Mouse (Mus musculus) limb, embryonic 10.5 days (tissue): ENCODE measurements around the gene Smtnl1. TPM values are rescaled to one million over a fixed set of nuclear protein-coding genes. Genes with fewer than 3 reads are reported as not detected.

Experiments used
- DNase-seq: peaks from one replicate; pipeline ENCODE4 v3.0.0-alpha.2; 2017; ENCODE audit warnings: low spot score
- H3K27ac ChIP-seq: fragments of 300-500 bp; sonication (generic); 2 replicates; pipeline ENCODE4 v1.5.1; 2016; ENCODE audit warnings: mild to moderate bottlenecking
- H3K27me3 ChIP-seq: fragments of 300-500 bp; sonication (generic); 2 replicates; pipeline ENCODE4 v1.6.1; 2016; ENCODE audit warnings: low read depth, mild to moderate bottlenecking; ENCODE audit not compliant: poor library complexity, severe bottlenecking
- H3K36me3 ChIP-seq: fragments of 300-500 bp; sonication (generic); 2 replicates; pipeline ENCODE4 v1.6.1; 2016; ENCODE audit warnings: mild to moderate bottlenecking, moderate library complexity
- H3K4me1 ChIP-seq: fragments of 300-500 bp; sonication (generic); 2 replicates; pipeline ENCODE4 v1.6.1; 2016
- H3K4me3 ChIP-seq: fragments of 300-500 bp; sonication (generic); 2 replicates; pipeline ENCODE4 v1.5.1; 2016; ENCODE audit warnings: mild to moderate bottlenecking, moderate library complexity
- H3K9me3 ChIP-seq: fragments of 300-500 bp; sonication (generic); replicated peaks from 2 replicates; pipeline ENCODE4 v1.6.1; 2016; ENCODE audit warnings: mild to moderate bottlenecking
- WGBS: fragments of 180-500 bp; shearing (Covaris S2); methylation state at CpG from one replicate; pipeline ENCODE4 v1.1.7; 2016; 5-methylcytosine and 5-hydroxymethylcytosine counted together
- polyA plus RNA-seq: library from polyadenylated mRNA; unstranded; fragments of >200 nt; fragmentation: Nextera tagmentation; extraction: Ambion mirVana; gene quantifications from 2 replicates; pipeline ENCODE4 v1.2.1, GENCODE M21; 2016

Smtnl1 gene
- polyA plus RNA-seq, 1 experiment from 2014 or later: 0.56 TPM

GRCm38 (mm10) chr2:84779210-84779609 is 43.2 kb downstream of the Smtnl1 start:
- DNase-seq: no peak
- Histone ChIP-seq H3K4me3 (no peak overlapping the region), H3K4me1 (peaks cover 12% of the 10 kb centered on the region), H3K9me3 (no peaks in the 10 kb centered on the region), H3K27me3 (no peaks in the 10 kb centered on the region), H3K36me3 (no peaks in the 10 kb centered on the region), H3K27ac (no peak overlapping the region)
- WGBS: 62% methylated on average over 6 of the region's 6 CpGs

DNA sequence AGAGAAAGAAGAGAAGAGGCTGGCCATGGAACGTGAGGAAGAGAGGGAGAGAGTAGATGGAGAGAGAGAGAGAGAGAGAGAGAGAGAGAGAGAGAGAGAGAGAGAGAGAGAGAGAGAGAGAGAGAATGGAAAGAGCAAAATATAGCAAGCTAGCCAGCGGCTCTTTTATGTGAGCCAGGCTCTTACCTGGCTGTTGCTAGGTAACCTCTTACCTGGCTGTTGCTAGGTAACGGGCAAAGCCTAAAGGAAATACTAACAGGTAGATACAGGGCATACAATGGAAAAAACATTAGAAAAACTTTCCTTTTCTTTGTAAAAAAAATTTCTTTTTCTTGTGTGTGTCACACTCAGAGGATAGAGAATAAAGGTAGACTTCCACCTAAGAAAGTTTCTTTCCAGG is 44.7 kb downstream of the Smtnl1 start:
- no peak overlapping the region for H3K4me3 ChIP-seq
- no peak overlapping the region for H3K27ac ChIP-seq

DNA sequence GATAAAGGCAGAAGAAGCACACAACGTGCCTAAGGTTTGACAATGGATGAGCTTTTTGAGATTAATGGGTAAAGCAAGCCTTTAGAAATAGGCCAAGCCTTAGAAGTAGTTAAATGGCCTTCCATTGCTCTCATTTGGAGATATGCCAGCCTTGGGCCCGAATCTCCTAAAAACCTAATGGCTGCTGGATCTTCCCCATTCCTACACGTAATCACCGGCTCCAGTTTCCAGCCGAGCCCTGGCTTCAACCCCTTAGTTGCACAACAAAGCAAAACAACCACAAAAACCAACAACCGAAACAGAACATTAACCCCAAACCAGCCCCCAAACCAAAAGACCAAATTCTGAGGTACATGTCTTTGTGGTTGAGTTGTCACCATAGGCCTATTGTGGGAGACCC is 46.8 kb downstream of the Smtnl1 start:
- WGBS: 87% methylated on average over 6 of the region's 6 CpGs
- no peak overlapping the region for H3K27ac ChIP-seq
- no peak overlapping the region for H3K4me3 ChIP-seq
- DNase-seq: no peak
- H3K4me1 ChIP-seq: peaks cover 16% of the 10 kb centered on the region
- no peaks in the 10 kb centered on the region for H3K36me3 ChIP-seq
- no peaks in the 10 kb centered on the region for H3K27me3 ChIP-seq
- H3K9me3 ChIP-seq: no peaks in the 10 kb centered on the region

More for the DNA sequence above, 44.7 kb downstream of the Smtnl1 start:
- 70% methylated on average over 3 of the region's 3 CpGs for WGBS
- no peak for DNase-seq
- peaks cover 16% of the 10 kb centered on the region for H3K4me1 ChIP-seq
- H3K36me3 ChIP-seq: no peaks in the 10 kb centered on the region
- no peaks in the 10 kb centered on the region for H3K27me3 ChIP-seq
- H3K9me3 ChIP-seq: no peaks in the 10 kb centered on the region

- Histone ChIP-seq H3K27ac (peak within 1 kb of the TSS; percentile 91), H3K9me3 (no peaks in the 10 kb centered on the region), H3K4me3 (peak within 1 kb of the TSS; percentile 50), H3K36me3 (no peaks in the 10 kb centered on the region), H3K27me3 (no peaks in the 10 kb centered on the region), H3K4me1 (peaks cover 16% of the 10 kb centered on the region)
- 63% methylated on average over 9 of the region's 9 CpGs for WGBS
- DNase-seq: no peak
Measured at GRCm38 (mm10) chr2:84775241-84775640, 47.2 kb downstream of the Smtnl1 start, which contains the start of gene Serping1. Gene Serping1, minus strand, starts transcription at chr2:84775444.

- WGBS: 0% methylated on average over 14 of the region's 15 CpGs
- peak overlapping the region; percentile 91 for H3K27ac ChIP-seq
Measured at GRCm38 (mm10) chr2:84774751-84775150, 47.7 kb downstream of the Smtnl1 start.

GRCm38 (mm10) chr2:84773195-84773594 is 49.3 kb downstream of the Smtnl1 start:
- H3K27ac ChIP-seq: no peak overlapping the region
- H3K4me1 ChIP-seq: peaks cover 16% of the 10 kb centered on the region
- no peaks in the 10 kb centered on the region for H3K27me3 ChIP-seq
- no peak overlapping the region for H3K4me3 ChIP-seq
- DNase-seq: no peak
- WGBS: 73% methylated on average over 5 of the region's 5 CpGs
- H3K36me3 ChIP-seq: no peaks in the 10 kb centered on the region
- no peaks in the 10 kb centered on the region for H3K9me3 ChIP-seq

More at GRCm38 (mm10) chr2:84774751-84775150, 47.7 kb downstream of the Smtnl1 start:
- H3K4me3 ChIP-seq: peak overlapping the region; percentile 50
- no peaks in the 10 kb centered on the region for H3K9me3 ChIP-seq
- peak; percentile 82 for DNase-seq
- no peaks in the 10 kb centered on the region for H3K27me3 ChIP-seq
- peaks cover 16% of the 10 kb centered on the region for H3K4me1 ChIP-seq
- H3K36me3 ChIP-seq: no peaks in the 10 kb centered on the region

DNA sequence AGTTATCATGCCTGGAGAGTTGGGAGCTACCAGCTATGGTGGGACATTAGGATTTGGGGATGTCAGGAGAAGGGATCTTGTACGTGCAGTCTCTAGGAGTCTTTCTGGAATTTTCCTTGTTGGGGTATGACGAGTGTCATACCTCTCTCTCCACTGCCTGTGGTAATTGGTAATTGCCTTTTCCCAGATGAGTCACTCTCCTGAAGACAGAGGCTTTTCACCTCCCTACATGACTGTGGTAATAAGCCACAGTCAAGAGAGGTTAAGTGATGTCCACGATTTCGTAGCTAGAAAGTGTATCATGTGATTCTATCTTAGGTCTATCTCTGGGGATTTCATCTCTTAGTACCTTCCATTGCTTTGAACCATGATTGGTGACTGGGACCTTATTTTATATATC is 50.0 kb downstream of the Smtnl1 start:
- 86% methylated on average over 4 of the region's 4 CpGs for WGBS
- Histone ChIP-seq H3K4me1 (peaks cover 16% of the 10 kb centered on the region), H3K36me3 (no peaks in the 10 kb centered on the region), H3K27me3 (no peaks in the 10 kb centered on the region), H3K9me3 (no peaks in the 10 kb centered on the region), H3K27ac (no peak overlapping the region), H3K4me3 (no peak overlapping the region)
- no peak for DNase-seq

GRCm38 (mm10) chr2:84770501-84770900 is 52.0 kb downstream of the Smtnl1 start:
- no peak overlapping the region for H3K4me3 ChIP-seq
- H3K27ac ChIP-seq: no peak overlapping the region
- peaks cover 16% of the 10 kb centered on the region for H3K4me1 ChIP-seq
- no peaks in the 10 kb centered on the region for H3K9me3 ChIP-seq
- no peaks in the 10 kb centered on the region for H3K27me3 ChIP-seq
- no peak for DNase-seq
- WGBS: 79% methylated on average over 6 of the region's 6 CpGs
- H3K36me3 ChIP-seq: 0 out of 2 replicates have a peak, but pooled peaks cover under 1% of the 10 kb centered on the region

GRCm38 (mm10) chr2:84762818-84763217 is 59.6 kb downstream of the Smtnl1 start:
- Histone ChIP-seq H3K27ac (no peak overlapping the region), H3K36me3 (0 out of 2 replicates have a peak, but pooled peaks cover 2% of the 10 kb centered on the region)
- 66% methylated on average over 1 of the region's 1 CpGs for WGBS

GRCm38 (mm10) chr2:84762295-84762694 is 60.2 kb downstream of the Smtnl1 start:
- Histone ChIP-seq H3K27me3 (no peaks in the 10 kb centered on the region), H3K27ac (no peak overlapping the region), H3K9me3 (no peaks in the 10 kb centered on the region), H3K36me3 (0 out of 2 replicates have a peak, but pooled peaks cover 2% of the 10 kb centered on the region), H3K4me3 (no peak overlapping the region), H3K4me1 (no peaks in the 10 kb centered on the region)
- no peak for DNase-seq
- WGBS: 55% methylated on average over 4 of the region's 4 CpGs

More at GRCm38 (mm10) chr2:84762818-84763217, 59.6 kb downstream of the Smtnl1 start:
- H3K9me3 ChIP-seq: no peaks in the 10 kb centered on the region
- H3K4me1 ChIP-seq: no peaks in the 10 kb centered on the region
- no peak for DNase-seq
- no peaks in the 10 kb centered on the region for H3K27me3 ChIP-seq
- no peak overlapping the region for H3K4me3 ChIP-seq

- H3K27ac ChIP-seq: no peak overlapping the region
- H3K4me3 ChIP-seq: no peak overlapping the region
- no peaks in the 10 kb centered on the region for H3K27me3 ChIP-seq
- no peaks in the 10 kb centered on the region for H3K9me3 ChIP-seq
- no peak for DNase-seq
- H3K36me3 ChIP-seq: 0 out of 2 replicates have a peak, but pooled peaks cover 2% of the 10 kb centered on the region
- H3K4me1 ChIP-seq: no peaks in the 10 kb centered on the region
- 92% methylated on average over 1 of the region's 1 CpGs for WGBS
Measured at GRCm38 (mm10) chr2:84761840-84762239, 60.6 kb downstream of the Smtnl1 start.

DNA sequence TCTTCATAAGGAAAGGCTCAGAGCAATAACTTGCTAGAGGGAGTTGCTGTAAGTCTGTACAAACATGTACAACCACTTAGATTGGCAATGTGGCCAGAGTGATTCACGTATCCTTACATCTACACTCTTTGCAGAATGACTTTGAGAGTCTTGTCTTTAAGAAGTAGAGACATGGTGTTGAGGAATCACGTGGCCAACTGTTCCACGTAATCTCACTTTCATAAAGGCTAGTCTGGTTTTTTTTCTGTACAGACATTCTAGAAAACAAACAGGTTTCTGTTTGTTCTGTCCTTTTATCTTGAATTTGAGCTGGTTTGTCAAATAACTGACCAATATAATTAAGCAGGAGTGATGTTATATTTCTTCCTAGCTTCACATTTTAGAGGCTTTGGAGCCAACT is 61.1 kb downstream of the Smtnl1 start:
- H3K9me3 ChIP-seq: no peaks in the 10 kb centered on the region
- no peak overlapping the region for H3K4me3 ChIP-seq
- 84% methylated on average over 3 of the region's 3 CpGs for WGBS
- 0 out of 2 replicates have a peak, but pooled peaks cover 2% of the 10 kb centered on the region for H3K36me3 ChIP-seq
- H3K4me1 ChIP-seq: no peaks in the 10 kb centered on the region
- DNase-seq: no peak
- H3K27me3 ChIP-seq: no peaks in the 10 kb centered on the region
- no peak overlapping the region for H3K27ac ChIP-seq
